Mouse (Mus musculus): Measurements from ENCODE around the gene Gm8906. TPM values are rescaled to one million over a fixed set of nuclear protein-coding genes. Genes with fewer than 3 reads are reported as not detected.
"Not testable (repeated sequence)": the region's sequence is repeated elsewhere in the genome, so short reads cannot be mapped to it uniquely, and the experiment has no call there.

Gene Gm8906
- not detected in 2 replicates for polyA plus RNA-seq (2014; fragmentation: Nextera tagmentation; extraction: Ambion mirVana)

DNA sequence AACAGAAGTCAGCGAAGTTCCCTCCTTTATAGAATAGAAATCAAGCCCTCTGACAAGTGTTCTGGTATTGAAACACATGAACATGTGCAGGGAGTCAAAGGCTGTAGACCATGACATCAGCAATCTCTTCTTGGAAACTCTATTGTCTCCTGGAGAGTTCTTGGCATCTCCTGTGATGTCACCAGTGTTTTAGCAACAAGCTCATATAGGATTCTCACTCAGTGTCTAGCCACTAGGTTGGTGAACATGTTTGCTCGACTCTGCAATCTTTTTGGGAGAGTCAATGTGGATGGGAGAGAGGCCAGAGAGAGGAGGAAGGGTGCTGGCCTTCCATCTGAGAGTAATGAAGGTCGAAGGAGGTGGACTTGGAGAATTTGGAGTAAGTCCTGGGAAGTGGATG lies at the start of gene Gm8906:
Gm8906 (plus strand) TSS at position 301 of the 400 bp plus-strand sequence.
- not testable (repeated sequence) for H3K36me3 ChIP-seq (replicated peaks; ENCODE audit: control insufficient read depth, insufficient read depth, low read depth, low read length); H3K9me3 ChIP-seq (replicated peaks; ENCODE audit: control insufficient read depth, low read length); H3K9ac ChIP-seq (replicated peaks; ENCODE audit: low read length); H3K4me2 ChIP-seq (ENCODE audit: low read depth, low read length); DNase-seq (ENCODE audit: low spot score); ATAC-seq (replicated peaks; ENCODE audit: insufficient number of reproducible peaks, low FRiP score, low TSS enrichment, low read depth); H3K4me1 ChIP-seq (ENCODE audit: control insufficient read depth, insufficient read depth, low read length); H3K4me3 ChIP-seq (ENCODE audit: low read depth, low read length); H3K27ac ChIP-seq (replicated peaks; ENCODE audit: low read depth, low read length); H3K27me3 ChIP-seq (ENCODE audit: control insufficient read depth, insufficient read depth, low read length)
- whole genome bisulfite sequencing: 54% methylated on average over 2 of the region's 3 CpGs

Other genes starting within 250 kb of the Gm8906 start
- not detected in 2 replicates for gene Gm8890, start 246.7 kb upstream of the Gm8906 start, polyA plus RNA-seq (2014; fragmentation: Nextera tagmentation; extraction: Ambion mirVana)
- gene Speer1, start 161.2 kb upstream of the Gm8906 start, polyA plus RNA-seq (2014; fragmentation: Nextera tagmentation; extraction: Ambion mirVana): not detected in 2 replicates
- not detected in 2 replicates for gene Gm8897, start 86.3 kb upstream of the Gm8906 start, polyA plus RNA-seq (2014; fragmentation: Nextera tagmentation; extraction: Ambion mirVana)
- gene Gm6460, start 92.2 kb downstream of the Gm8906 start, polyA plus RNA-seq (2014; fragmentation: Nextera tagmentation; extraction: Ambion mirVana): not detected in 2 replicates
- not detected in 2 replicates for gene Gm8922, start 179.3 kb downstream of the Gm8906 start, polyA plus RNA-seq (2014; fragmentation: Nextera tagmentation; extraction: Ambion mirVana)

Measured in embryonic facial prominence, embryonic 11.5 days (tissue).